Mouse (Mus musculus): ENCODE measurements around the gene Gchfr.

The Gchfr gene

DNA sequence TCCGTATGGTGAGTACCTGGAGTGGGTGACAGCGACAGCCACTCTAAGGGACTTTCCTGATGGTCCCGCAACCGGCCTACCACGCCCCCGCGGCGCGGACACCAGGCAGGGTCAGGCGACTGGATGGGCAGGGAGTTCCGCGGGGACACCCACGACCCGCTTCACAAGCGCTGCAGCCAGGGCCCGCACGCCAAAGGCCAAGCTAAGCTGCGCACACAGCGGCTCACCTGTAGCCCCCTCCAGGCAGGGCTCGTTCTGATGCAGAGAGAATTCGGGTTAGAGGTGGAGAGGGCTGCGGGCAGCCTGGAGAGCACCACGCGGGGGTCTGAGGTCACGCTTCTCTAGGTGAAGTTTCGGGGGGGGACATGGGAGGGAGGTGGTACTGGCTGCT, 288 bp downstream of the Gchfr start:
- peak overlapping the region; percentile 82 for H3K4me3 ChIP-seq (replicated peaks; ENCODE audit: low read length)
- TF ChIP-seq POU5F1 (IDR thresholded peaks at IDR 0.05; ENCODE audit: borderline replicate concordance, low read length) (no peak), NANOG (IDR thresholded peaks at IDR 0.05; ENCODE audit: borderline replicate concordance, low read length) (no peak), CTCF (conservative IDR thresholded peaks at IDR 0.05; ENCODE audit: low read length) (no peak)
- H3K36me3 ChIP-seq (ENCODE audit: insufficient read depth, low read length) = no peaks in the 10 kb centered on the region
- no peaks in the 10 kb centered on the region for H3K9me3 ChIP-seq (ENCODE audit: low read length)
- peaks cover 35% of the 10 kb centered on the region for H3K4me1 ChIP-seq (replicated peaks; ENCODE audit: low read depth, low read length)
- peaks cover 57% of the 10 kb centered on the region for H3K27me3 ChIP-seq (ENCODE audit: insufficient read depth, low read length)

DNA sequence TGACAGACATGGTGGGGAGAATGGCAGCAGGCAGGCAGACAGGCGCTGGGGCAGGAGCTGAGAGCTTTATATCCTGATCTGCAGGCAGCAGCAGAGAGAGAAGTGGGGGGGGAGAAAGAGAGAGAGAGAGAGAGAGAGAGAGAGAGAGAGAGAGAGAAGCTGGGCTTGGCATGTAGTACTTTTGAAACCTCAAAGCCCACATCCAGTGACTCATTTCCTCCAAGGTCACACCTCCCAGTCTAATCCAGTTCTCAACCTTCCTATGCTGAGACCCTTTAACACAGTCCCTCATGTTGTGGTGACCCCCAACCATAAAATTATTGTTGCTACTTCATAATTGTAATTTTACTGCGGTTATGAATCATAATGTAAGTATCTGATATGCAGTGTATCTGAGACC, 2.7 kb downstream of the Gchfr start:
- no peaks in the 10 kb centered on the region for H3K36me3 ChIP-seq (ENCODE audit: insufficient read depth, low read length)
- H3K9me3 ChIP-seq (ENCODE audit: low read length) = no peaks in the 10 kb centered on the region
- H3K4me3 ChIP-seq (replicated peaks; ENCODE audit: low read length) = no peak overlapping the region
- TF ChIP-seq NANOG (IDR thresholded peaks at IDR 0.05; ENCODE audit: borderline replicate concordance, low read length) (no peak), CTCF (conservative IDR thresholded peaks at IDR 0.05; ENCODE audit: low read length) (no peak), POU5F1 (IDR thresholded peaks at IDR 0.05; ENCODE audit: borderline replicate concordance, low read length) (no peak)
- H3K4me1 ChIP-seq (replicated peaks; ENCODE audit: low read depth, low read length) = peaks cover 55% of the 10 kb centered on the region
- peaks cover 43% of the 10 kb centered on the region for H3K27me3 ChIP-seq (ENCODE audit: insufficient read depth, low read length)

GRCm38 (mm10) chr2:119171574-119171973, 4.0 kb downstream of the Gchfr start:
- peaks cover 48% of the 10 kb centered on the region for H3K4me1 ChIP-seq (replicated peaks; ENCODE audit: low read depth, low read length)
- H3K36me3 ChIP-seq (ENCODE audit: insufficient read depth, low read length) = 0 out of 2 replicates have a peak, but pooled peaks cover 4% of the 10 kb centered on the region
- H3K4me3 ChIP-seq (replicated peaks; ENCODE audit: low read length) = no peak overlapping the region

DNA sequence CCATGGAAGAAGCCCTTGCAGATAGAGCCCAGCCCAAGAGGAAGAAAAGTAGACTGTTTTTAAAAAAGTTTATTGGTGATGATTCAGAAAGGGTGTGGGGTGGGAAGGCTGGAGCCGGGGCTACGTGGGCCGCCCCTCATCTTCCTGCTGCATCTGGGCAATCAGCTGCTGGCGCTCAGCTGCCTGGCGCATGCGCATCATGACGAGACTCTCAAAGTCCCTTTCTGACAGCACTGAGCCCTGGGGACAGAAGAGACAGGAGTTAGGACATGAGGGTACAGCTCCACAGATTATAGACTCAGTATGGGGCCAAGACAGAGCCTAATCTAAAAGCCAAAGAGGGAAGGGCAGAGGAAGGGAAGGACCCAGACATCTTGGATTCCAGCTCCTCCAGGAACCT, 4.9 kb downstream of the Gchfr start:
- 0 out of 2 replicates have a peak, but pooled peaks cover 7% of the 10 kb centered on the region for H3K36me3 ChIP-seq (ENCODE audit: insufficient read depth, low read length)
- peaks cover 46% of the 10 kb centered on the region for H3K4me1 ChIP-seq (replicated peaks; ENCODE audit: low read depth, low read length)
- H3K27me3 ChIP-seq (ENCODE audit: insufficient read depth, low read length) = peaks cover 25% of the 10 kb centered on the region
- no peaks in the 10 kb centered on the region for H3K9me3 ChIP-seq (ENCODE audit: low read length)
- TF ChIP-seq CTCF (conservative IDR thresholded peaks at IDR 0.05; ENCODE audit: low read length) = no peak
- no peak for TF ChIP-seq NANOG (IDR thresholded peaks at IDR 0.05; ENCODE audit: borderline replicate concordance, low read length)
- no peak for TF ChIP-seq POU5F1 (IDR thresholded peaks at IDR 0.05; ENCODE audit: borderline replicate concordance, low read length)
- no peak overlapping the region for H3K4me3 ChIP-seq (replicated peaks; ENCODE audit: low read length)

More at GRCm38 (mm10) chr2:119171574-119171973, 4.0 kb downstream of the Gchfr start:
- peaks cover 33% of the 10 kb centered on the region for H3K27me3 ChIP-seq (ENCODE audit: insufficient read depth, low read length)
- H3K9me3 ChIP-seq (ENCODE audit: low read length) = no peaks in the 10 kb centered on the region
- TF ChIP-seq POU5F1 (IDR thresholded peaks at IDR 0.05; ENCODE audit: borderline replicate concordance, low read length) = no peak
- no peak for TF ChIP-seq NANOG (IDR thresholded peaks at IDR 0.05; ENCODE audit: borderline replicate concordance, low read length)
- TF ChIP-seq CTCF (conservative IDR thresholded peaks at IDR 0.05; ENCODE audit: low read length) = no peak

GRCm38 (mm10) chr2:119172862-119173576, 5.4 kb downstream of the Gchfr start:
- Histone ChIP-seq H3K4me3 (replicated peaks; ENCODE audit: low read length) (no peak overlapping the region), H3K4me1 (replicated peaks; ENCODE audit: low read depth, low read length) (peaks cover 45% of the 10 kb centered on the region), H3K36me3 (ENCODE audit: insufficient read depth, low read length) (0 out of 2 replicates have a peak, but pooled peaks cover 8% of the 10 kb centered on the region), H3K9me3 (ENCODE audit: low read length) (no peaks in the 10 kb centered on the region), H3K27me3 (ENCODE audit: insufficient read depth, low read length) (peaks cover 19% of the 10 kb centered on the region)
- TF ChIP-seq POU5F1 (IDR thresholded peaks at IDR 0.05; ENCODE audit: borderline replicate concordance, low read length) = no peak
- TF ChIP-seq CTCF (conservative IDR thresholded peaks at IDR 0.05; ENCODE audit: low read length) = no peak
- TF ChIP-seq NANOG (IDR thresholded peaks at IDR 0.05; ENCODE audit: borderline replicate concordance, low read length) = no peak

- no peak for TF ChIP-seq NANOG (IDR thresholded peaks at IDR 0.05; ENCODE audit: borderline replicate concordance, low read length)
- TF ChIP-seq CTCF (conservative IDR thresholded peaks at IDR 0.05; ENCODE audit: low read length) = no peak
- no peak for TF ChIP-seq POU5F1 (IDR thresholded peaks at IDR 0.05; ENCODE audit: borderline replicate concordance, low read length)
- Histone ChIP-seq H3K9me3 (ENCODE audit: low read length) (no peaks in the 10 kb centered on the region), H3K4me3 (replicated peaks; ENCODE audit: low read length) (no peak within 1 kb of the TSS), H3K36me3 (ENCODE audit: insufficient read depth, low read length) (peaks cover 16% of the 10 kb centered on the region; the same call in 1 of the 2 replicates), H3K4me1 (replicated peaks; ENCODE audit: low read depth, low read length) (peaks cover 43% of the 10 kb centered on the region), H3K27me3 (ENCODE audit: insufficient read depth, low read length) (peaks cover 9% of the 10 kb centered on the region)
These were observed 6.5 kb downstream of the Gchfr start, which contains the start of gene Gm14137 for GRCm38 (mm10) chr2:119173991-119174651. Gene Gm14137 (plus strand): TSS chr2:119174509.

DNA sequence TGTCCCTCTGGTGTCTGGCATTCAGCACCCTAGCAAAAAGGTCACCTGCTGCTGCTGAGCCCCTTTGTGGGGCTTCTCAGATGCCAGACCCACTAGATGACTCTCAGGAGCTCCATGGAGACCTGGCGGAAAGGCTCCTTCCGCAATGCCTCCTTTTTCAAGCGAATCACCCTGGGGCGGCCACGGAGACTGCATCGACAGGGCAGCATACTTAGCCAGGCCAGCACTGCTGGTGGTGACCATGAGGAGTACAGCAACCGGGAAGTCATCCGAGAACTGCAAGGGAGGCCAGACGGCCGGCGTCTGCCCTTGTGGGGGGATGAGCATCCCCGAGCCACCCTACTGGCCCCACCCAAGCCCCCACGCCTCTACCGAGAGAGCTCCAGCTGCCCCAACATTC, 7.3 kb downstream of the Gchfr start:
- TF ChIP-seq NANOG (IDR thresholded peaks at IDR 0.05; ENCODE audit: borderline replicate concordance, low read length) (no peak), CTCF (conservative IDR thresholded peaks at IDR 0.05; ENCODE audit: low read length) (no peak), POU5F1 (IDR thresholded peaks at IDR 0.05; ENCODE audit: borderline replicate concordance, low read length) (no peak)
- peaks cover 24% of the 10 kb centered on the region for H3K36me3 ChIP-seq (ENCODE audit: insufficient read depth, low read length)
- H3K4me1 ChIP-seq (replicated peaks; ENCODE audit: low read depth, low read length) = peaks cover 43% of the 10 kb centered on the region
- no peaks in the 10 kb centered on the region for H3K9me3 ChIP-seq (ENCODE audit: low read length)
- H3K4me3 ChIP-seq (replicated peaks; ENCODE audit: low read length) = no peak overlapping the region
- peaks cover 2% of the 10 kb centered on the region for H3K27me3 ChIP-seq (ENCODE audit: insufficient read depth, low read length)

GRCm38 (mm10) chr2:119175614-119176013, 8.0 kb downstream of the Gchfr start:
- no peaks in the 10 kb centered on the region for H3K9me3 ChIP-seq (ENCODE audit: low read length)
- no peak for TF ChIP-seq CTCF (conservative IDR thresholded peaks at IDR 0.05; ENCODE audit: low read length)
- TF ChIP-seq POU5F1 (IDR thresholded peaks at IDR 0.05; ENCODE audit: borderline replicate concordance, low read length) = no peak
- no peak for TF ChIP-seq NANOG (IDR thresholded peaks at IDR 0.05; ENCODE audit: borderline replicate concordance, low read length)
- H3K4me1 ChIP-seq (replicated peaks; ENCODE audit: low read depth, low read length) = peaks cover 43% of the 10 kb centered on the region
- peaks cover 31% of the 10 kb centered on the region for H3K36me3 ChIP-seq (ENCODE audit: insufficient read depth, low read length)
- no peak overlapping the region for H3K4me3 ChIP-seq (replicated peaks; ENCODE audit: low read length)
- H3K27me3 ChIP-seq (ENCODE audit: insufficient read depth, low read length) = no peaks in the 10 kb centered on the region

Measured in E14TG2a.4 (cell line).